Mouse (Mus musculus) cerebellum, adult 2 months (tissue): ENCODE measurements around the gene Defa36. TPM values are rescaled to one million over a fixed set of nuclear protein-coding genes. Genes with fewer than 3 reads are reported as not detected.
"Not testable (repeated sequence)": the region's sequence is repeated elsewhere in the genome, so short reads cannot be mapped to it uniquely, and the experiment has no call there.

Experiments
- DNase-seq, 2 experiments: peaks; one replicate each; pipeline ENCODE4 v3.0.0; 2021
- H3K27ac ChIP-seq: fragments of 200-500 bp; 2 replicates; pipeline ENCODE4 v1.5.1; 2012; ENCODE audit warnings: low read length, control low read depth, inconsistent platforms; ENCODE audit not compliant: insufficient read depth
- H3K27me3 ChIP-seq: fragments of 200-500 bp; 2 replicates; pipeline ENCODE4 v1.6.1; 2012; ENCODE audit warnings: inconsistent platforms, mild to moderate bottlenecking, low read length, moderate library complexity; ENCODE audit not compliant: control insufficient read depth, insufficient read depth
- H3K4me1 ChIP-seq: fragments of 200-500 bp; 2 replicates; pipeline ENCODE4 v1.6.1; 2011; ENCODE audit warnings: low read length; ENCODE audit not compliant: control insufficient read depth, insufficient read depth
- H3K4me3 ChIP-seq: fragments of 200-500 bp; replicated peaks from 2 replicates; pipeline ENCODE3; 2011; ENCODE audit warnings: mild to moderate bottlenecking, low read depth, low read length, control low read depth; ENCODE audit not compliant: insufficient read depth
- WGBS: fragments of 180-500 bp; shearing (Covaris S2); methylation state at CpG from one replicate; pipeline ENCODE4 v1.1.7; 2018; 5-methylcytosine and 5-hydroxymethylcytosine counted together
- polyA plus RNA-seq: library from polyadenylated mRNA; depleted of rRNA; stranded (reverse); fragments of >200 nt; gene quantifications from 2 replicates; pipeline ENCODE4 v1.2.3, GENCODE M21; 2012; rRNA removed

Defa36 gene
- polyA plus RNA-seq = not detected in 2 replicates

- not testable (repeated sequence) for H3K27me3 ChIP-seq, H3K4me1 ChIP-seq, H3K4me3 ChIP-seq, DNase-seq, H3K27ac ChIP-seq
- no CpG with 5 or more reads among the region's 1 CpGs for WGBS
Observed at GRCm38 (mm10) chr8:21427111-21427510, at the start of gene Defa36. Gene Defa36 (plus strand): TSS chr8:21427411.

GRCm38 (mm10) chr8:21378215-21378614, 49.0 kb upstream of the Defa36 start, which contains the start of gene Defa2:
Gene Defa2 (plus strand): TSS chr8:21378515.
- not testable (repeated sequence) for H3K4me1 ChIP-seq, H3K4me3 ChIP-seq, DNase-seq, H3K27ac ChIP-seq, H3K27me3 ChIP-seq
- WGBS = 33% methylated on average over 1 of the region's 2 CpGs

- no CpG with 5 or more reads among the region's 2 CpGs for WGBS
Observed at GRCm38 (mm10) chr8:21391511-21391910, 35.7 kb upstream of the Defa36 start, which contains the start of gene Defa33. Gene Defa33 (plus strand): TSS chr8:21391811.

GRCm38 (mm10) chr8:21456460-21456859, 29.2 kb downstream of the Defa36 start, which contains the start of gene Gm7849:
Gene Gm7849 (minus strand): TSS chr8:21456560.
- no CpG with 5 or more reads among the region's 1 CpGs for WGBS
- DNase-seq, H3K4me3 ChIP-seq, H3K4me1 ChIP-seq, H3K27me3 ChIP-seq, H3K27ac ChIP-seq: not testable (repeated sequence)

More at GRCm38 (mm10) chr8:21391511-21391910, 35.7 kb upstream of the Defa36 start, which contains the start of gene Defa33:
- H3K27ac ChIP-seq, H3K4me1 ChIP-seq, DNase-seq, H3K4me3 ChIP-seq, H3K27me3 ChIP-seq: not testable (repeated sequence)

Other genes starting within 250 kb of the Defa36 start
- not detected in 2 replicates for gene Defa31, start 235.8 kb upstream of the Defa36 start, polyA plus RNA-seq
- not detected in 2 replicates for gene Gm15293, start 225.8 kb upstream of the Defa36 start, polyA plus RNA-seq
- not detected in 2 replicates for gene Gm15292, start 177.7 kb upstream of the Defa36 start, polyA plus RNA-seq
- not detected in 2 replicates for gene Defa27, start 111.9 kb upstream of the Defa36 start, polyA plus RNA-seq
- not detected in 2 replicates for gene Defa29, start 100.4 kb upstream of the Defa36 start, polyA plus RNA-seq
- gene Defa2, start 48.9 kb upstream of the Defa36 start, polyA plus RNA-seq = not detected in 2 replicates
- not detected in 2 replicates for gene Defa33, start 35.6 kb upstream of the Defa36 start, polyA plus RNA-seq
- 0.30 TPM in 1 of 2 replicates, not detected in the other for gene Gm7849, start 29.1 kb downstream of the Defa36 start, polyA plus RNA-seq
- not detected in 2 replicates for gene Defa20, start 81.8 kb downstream of the Defa36 start, polyA plus RNA-seq
- gene Defa32, start 101.6 kb downstream of the Defa36 start, polyA plus RNA-seq = not detected in 2 replicates
- gene Defa37, start 138.0 kb downstream of the Defa36 start, polyA plus RNA-seq = not detected in 2 replicates
- not detected in 2 replicates for gene Defa28, start 155.6 kb downstream of the Defa36 start, polyA plus RNA-seq
- gene Gm7861, start 167.1 kb downstream of the Defa36 start, polyA plus RNA-seq = not detected in 2 replicates
- not detected in 2 replicates for gene Defa26, start 190.8 kb downstream of the Defa36 start, polyA plus RNA-seq
- not detected in 2 replicates for gene Defa17, start 228.4 kb downstream of the Defa36 start, polyA plus RNA-seq
- not detected in 2 replicates for gene Defa34, start 238.4 kb downstream of the Defa36 start, polyA plus RNA-seq